ENCODE assay signal across 27 mouse cellular contexts in the genomic region with DNA sequence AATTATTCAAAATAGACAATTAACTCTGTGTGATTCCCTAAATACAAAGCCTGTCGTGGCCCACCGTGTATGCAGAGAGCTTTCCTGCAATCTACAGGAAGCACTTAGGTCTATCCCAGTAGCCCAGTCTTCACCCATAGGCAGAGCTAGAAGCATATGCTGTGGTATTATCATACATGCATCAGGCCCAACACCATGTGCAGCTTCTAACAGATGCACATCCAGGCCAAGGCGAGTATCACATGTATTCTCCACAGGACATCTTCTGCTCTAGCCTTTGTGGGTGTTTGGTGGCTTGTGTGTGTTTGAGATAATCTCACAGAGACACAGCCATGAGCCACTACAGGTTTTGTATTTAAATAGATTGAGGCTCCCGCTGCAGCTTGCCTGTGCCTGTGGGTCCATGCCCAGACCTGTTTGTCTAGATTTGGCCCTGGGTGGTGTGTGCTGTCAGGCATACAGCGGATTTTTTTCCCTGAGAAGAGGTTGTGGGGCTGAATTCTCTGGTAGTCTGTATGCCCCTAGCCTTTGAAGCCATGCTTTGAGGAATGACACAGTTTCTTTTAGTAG. TPM values are rescaled to one million over a fixed set of nuclear protein-coding genes. Genes with fewer than 3 reads are reported as not detected.
DNase-seq lines count a peak whose midpoint lies in the region; ATAC-seq lines count a peak whose summit lies in the region.
"Had no signal": no experiment of that assay in that cellular context is flagged by ENCODE, and none has a peak within 500 bp of the region (broad histone marks: within the 10 kb centered on the region; RNA-seq: fewer than 3 reads in every experiment).

No protein-coding gene starts in this region.

- no peaks in the 10 kb centered on the region for H3K4me1 ChIP-seq in embryonic facial prominence, embryonic 11.5 days (ENCODE audit: control insufficient read depth, insufficient read depth, low read length)
- H3K4me1 ChIP-seq in liver, embryonic 15.5 days (replicated peaks) = no peaks in the 10 kb centered on the region; the same call in 1 of the 2 replicates
- no peaks in the 10 kb centered on the region for H3K4me1 ChIP-seq in forebrain, embryonic 16.5 days (replicated peaks; ENCODE audit: control insufficient read depth, insufficient read depth, low read length)
- H3K4me1 ChIP-seq: heart, embryonic 15.5 days; hindbrain, embryonic 15.5 days; intestine, embryonic 15.5 days; kidney, embryonic 15.5 days; limb, embryonic 12.5 days; midbrain, embryonic 15.5 days had no signal

- no peak overlapping the region for H3K4me3 ChIP-seq in embryonic facial prominence, embryonic 11.5 days (ENCODE audit: low read depth, low read length)
- H3K4me3 ChIP-seq in liver, embryonic 15.5 days (replicated peaks) = no peak overlapping the region
- H3K4me3 ChIP-seq in forebrain, embryonic 16.5 days (replicated peaks; ENCODE audit: low read length) = no peak overlapping the region
- H3K4me3 ChIP-seq: forebrain, embryonic 10.5 days; heart, embryonic 15.5 days; hindbrain, embryonic 15.5 days; intestine, embryonic 15.5 days; kidney, embryonic 15.5 days; limb, embryonic 12.5 days; midbrain, embryonic 15.5 days had no signal

- no peaks in the 10 kb centered on the region for H3K27me3 ChIP-seq in embryonic facial prominence, embryonic 11.5 days (ENCODE audit: control insufficient read depth, insufficient read depth, low read length)
- peaks cover 9% of the 10 kb centered on the region for H3K27me3 ChIP-seq in liver, embryonic 15.5 days
- no peaks in the 10 kb centered on the region for H3K27me3 ChIP-seq in forebrain, embryonic 16.5 days (replicated peaks; ENCODE audit: control insufficient read depth, insufficient read depth, low read length)
- H3K27me3 ChIP-seq: hindbrain, embryonic 15.5 days; intestine, embryonic 15.5 days; midbrain, embryonic 15.5 days; Patski had no signal

- no peaks in the 10 kb centered on the region for H3K36me3 ChIP-seq in embryonic facial prominence, embryonic 11.5 days (replicated peaks; ENCODE audit: control insufficient read depth, insufficient read depth, low read depth, low read length)
- H3K36me3 ChIP-seq in liver, embryonic 15.5 days (replicated peaks) = no peaks in the 10 kb centered on the region
- no peaks in the 10 kb centered on the region for H3K36me3 ChIP-seq in forebrain, embryonic 16.5 days (ENCODE audit: control insufficient read depth, insufficient read depth)
- H3K36me3 ChIP-seq: forebrain, embryonic 10.5 days; heart, embryonic 15.5 days; hindbrain, embryonic 15.5 days; intestine, embryonic 15.5 days; kidney, embryonic 15.5 days; limb, embryonic 12.5 days; midbrain, embryonic 15.5 days had no signal

- H3K4me2 ChIP-seq in embryonic facial prominence, embryonic 11.5 days (ENCODE audit: low read depth, low read length) = no peak overlapping the region
- no peak overlapping the region for H3K4me2 ChIP-seq in liver, embryonic 15.5 days
- no peak overlapping the region for H3K4me2 ChIP-seq in forebrain, embryonic 16.5 days (ENCODE audit: low read length)
- H3K4me2 ChIP-seq: heart, embryonic 15.5 days; hindbrain, embryonic 15.5 days; intestine, embryonic 15.5 days; kidney, embryonic 15.5 days; limb, embryonic 12.5 days; lung, embryonic 14.5 days; midbrain, embryonic 15.5 days had no signal

- WGBS in embryonic facial prominence, embryonic 11.5 days = 55% methylated on average over 5 of the region's 5 CpGs
- WGBS in liver, embryonic 15.5 days (ENCODE audit: insufficient replicate concordance) = 16% methylated on average over 5 of the region's 5 CpGs
- 48% methylated on average over 5 of the region's 5 CpGs for WGBS in forebrain, embryonic 16.5 days

- DNase-seq in urinary bladder, postnatal 25 days (ENCODE audit: low spot score) = peak; percentile 11
- DNase-seq in urinary bladder, postnatal 36 days (ENCODE audit: low spot score in 2 of 2) = no peak
- peak; percentile 8 for DNase-seq in embryonic facial prominence, embryonic 11.5 days (ENCODE audit: low spot score)
- DNase-seq in left cerebral cortex, adult 11 months (ENCODE audit: low spot score) = no peak
- no peak for DNase-seq in heart, adult 8-10 months (ENCODE audit: low spot score)
- DNase-seq: adrenal gland, postnatal 10 days; B cell, adult 2 months; cerebellum, adult 11 months; cerebellum, postnatal 10 days; gastrocnemius, postnatal 14 days; heart, adult 18-20 months; heart, postnatal 4 days; lung, embryonic 14.5 days had no signal

- ATAC-seq in embryonic facial prominence, embryonic 11.5 days (replicated peaks; ENCODE audit: insufficient number of reproducible peaks, low FRiP score, low TSS enrichment, low read depth) = no peak
- peak; percentile 83 for ATAC-seq in liver, embryonic 15.5 days (ENCODE audit: insufficient read depth)
- ATAC-seq in forebrain, embryonic 16.5 days = no peak
- ATAC-seq: intestine, embryonic 15.5 days; midbrain, embryonic 15.5 days; Patski had no signal

- no peak overlapping the region for H3K9ac ChIP-seq in embryonic facial prominence, embryonic 11.5 days (replicated peaks; ENCODE audit: low read length)
- H3K9ac ChIP-seq in liver, embryonic 15.5 days = no peak overlapping the region
- no peak overlapping the region for H3K9ac ChIP-seq in forebrain, embryonic 16.5 days (replicated peaks; ENCODE audit: low read depth, low read length)
- H3K9ac ChIP-seq: heart, embryonic 15.5 days; hindbrain, embryonic 15.5 days; intestine, embryonic 15.5 days; kidney, embryonic 15.5 days; limb, embryonic 12.5 days; lung, embryonic 14.5 days; midbrain, embryonic 15.5 days had no signal

- no peak overlapping the region for H3K27ac ChIP-seq in embryonic facial prominence, embryonic 11.5 days (replicated peaks; ENCODE audit: low read depth, low read length)
- no peak overlapping the region for H3K27ac ChIP-seq in liver, embryonic 15.5 days (replicated peaks)
- no peak overlapping the region for H3K27ac ChIP-seq in forebrain, embryonic 16.5 days (ENCODE audit: low read length)
- H3K27ac ChIP-seq: forebrain, embryonic 10.5 days; heart, embryonic 15.5 days; hindbrain, embryonic 15.5 days; intestine, embryonic 15.5 days; kidney, embryonic 15.5 days; limb, embryonic 12.5 days; midbrain, embryonic 15.5 days had no signal

- H3K9me3 ChIP-seq in embryonic facial prominence, embryonic 11.5 days (replicated peaks; ENCODE audit: control insufficient read depth, low read length) = no peaks in the 10 kb centered on the region
- no peaks in the 10 kb centered on the region for H3K9me3 ChIP-seq in liver, embryonic 15.5 days (replicated peaks)
- no peaks in the 10 kb centered on the region for H3K9me3 ChIP-seq in forebrain, embryonic 16.5 days (ENCODE audit: control insufficient read depth, low read length)
- H3K9me3 ChIP-seq: forebrain, embryonic 10.5 days; heart, embryonic 15.5 days; hindbrain, embryonic 15.5 days; intestine, embryonic 15.5 days; kidney, embryonic 15.5 days; limb, embryonic 12.5 days; midbrain, embryonic 15.5 days had no signal

RNA-seq across cellular contexts. Expression of gene Efhd1, which starts 12.0 kb away (rescaled TPM):
- polyA plus RNA-seq in embryonic facial prominence, embryonic 11.5 days (2014; fragmentation: Nextera tagmentation; extraction: Ambion mirVana) = 0.81 and 1.1 TPM in 2 replicates
- polyA plus RNA-seq in liver, embryonic 15.5 days (2015; fragmentation: Nextera tagmentation; extraction: Ambion mirVana) = 0.05 TPM in 1 of 2 replicates, not detected in the other
- total RNA-seq in heart, adult 8-10 months (2022) = 1 to 10 TPM; 3.3 to 7.2 (median 4.5) TPM
- 0.66 and 1.4 TPM in 2 replicates for polyA plus RNA-seq in forebrain, embryonic 16.5 days (2015; fragmentation: Nextera tagmentation; extraction: Ambion mirVana)
- polyA plus RNA-seq: lung, embryonic 14.5 days had no signal

RNA-seq across cellular contexts. Expression of gene Eif4e2, which starts 38.4 kb away (rescaled TPM):
- 141 and 148 TPM in 2 replicates for polyA plus RNA-seq in embryonic facial prominence, embryonic 11.5 days (2014; fragmentation: Nextera tagmentation; extraction: Ambion mirVana)
- polyA plus RNA-seq in liver, embryonic 15.5 days (2015; fragmentation: Nextera tagmentation; extraction: Ambion mirVana) = 69.4 and 73.3 TPM in 2 replicates
- total RNA-seq in heart, adult 8-10 months (2022) = 10 to 100 TPM; 44.0 to 56.1 (median 49.0) TPM
- 88.1 and 93.6 TPM in 2 replicates for polyA plus RNA-seq in forebrain, embryonic 16.5 days (2015; fragmentation: Nextera tagmentation; extraction: Ambion mirVana)

RNA-seq across cellular contexts. Expression of gene Chrng, which starts 47.7 kb away (rescaled TPM):
- 2.2 and 2.3 TPM in 2 replicates for polyA plus RNA-seq in embryonic facial prominence, embryonic 11.5 days (2014; fragmentation: Nextera tagmentation; extraction: Ambion mirVana)
- 0.89 and 1.1 TPM in 2 replicates for polyA plus RNA-seq in liver, embryonic 15.5 days (2015; fragmentation: Nextera tagmentation; extraction: Ambion mirVana)
- total RNA-seq in heart, adult 8-10 months (2022) = not detected
- not detected in 2 replicates for polyA plus RNA-seq in forebrain, embryonic 16.5 days (2015; fragmentation: Nextera tagmentation; extraction: Ambion mirVana)
- total RNA-seq: heart, adult 18-20 months; layer of hippocampus, postnatal 14 days; left cerebral cortex, postnatal 10 days had no signal
- polyA plus RNA-seq: frontal cortex, adult 2 months; large intestine, adult 2 months; lung, embryonic 14.5 days; midbrain, embryonic 15.5 days; Patski had no signal

Comparison
In these comparisons a context has a peak if more than half of its experiments do, and no peak if none do; other contexts are left out.
1. DNase-seq: peak in urinary bladder, postnatal 25 days (single experiment) and embryonic facial prominence, embryonic 11.5 days (single experiment); none in urinary bladder, postnatal 36 days (0 of 2), left cerebral cortex, adult 11 months (single experiment) and heart, adult 8-10 months (single experiment).